Mouse (Mus musculus) frontal cortex, postnatal 10 days (tissue): ENCODE measurements around the gene Xpo5.

Experiments
- DNase-seq, 2 experiments: peaks; one replicate each; pipeline ENCODE4 v3.0.0; 2022; ENCODE audit warnings: low spot score in 2 of 2, mixed read lengths in 1 of 2

The Xpo5 gene

GRCm38 (mm10) chr17:46201151-46201550 is 1.4 kb upstream of the Xpo5 start:
- DNase-seq, result no peak

- DNase-seq, result peak in 1 of 2 experiments; percentile 18
Measured at GRCm38 (mm10) chr17:46203078-46203477, 496 bp downstream of the Xpo5 start.

- no peak for DNase-seq
Measured at GRCm38 (mm10) chr17:46206676-46207075, 4.1 kb downstream of the Xpo5 start.

- no peak for DNase-seq
Measured at GRCm38 (mm10) chr17:46210550-46210949, 8.0 kb downstream of the Xpo5 start.

- no peak for DNase-seq
Measured at GRCm38 (mm10) chr17:46221601-46222000, 19.0 kb downstream of the Xpo5 start.

GRCm38 (mm10) chr17:46227576-46227975 is 25.0 kb downstream of the Xpo5 start:
- no peak for DNase-seq

GRCm38 (mm10) chr17:46236067-46236466 is 33.5 kb downstream of the Xpo5 start:
- no peak for DNase-seq

GRCm38 (mm10) chr17:46237079-46237478 is 34.5 kb downstream of the Xpo5 start:
- no peak for DNase-seq

GRCm38 (mm10) chr17:46237480-46237879 is 34.9 kb downstream of the Xpo5 start:
- no peak for DNase-seq

- no peak for DNase-seq
Measured at GRCm38 (mm10) chr17:46239516-46240114, 37.0 kb downstream of the Xpo5 start.

GRCm38 (mm10) chr17:46241471-46241870 is 38.9 kb downstream of the Xpo5 start:
- DNase-seq, result no peak

GRCm38 (mm10) chr17:46242274-46242673 is 39.7 kb downstream of the Xpo5 start:
- DNase-seq, result no peak

GRCm38 (mm10) chr17:46242993-46243392 is 40.4 kb downstream of the Xpo5 start:
- DNase-seq, result no peak

GRCm38 (mm10) chr17:46243624-46244023 is 41.0 kb downstream of the Xpo5 start:
- DNase-seq, result no peak

GRCm38 (mm10) chr17:46244579-46244978 is 42.0 kb downstream of the Xpo5 start:
- DNase-seq, result no peak

- DNase-seq, result peak; percentile 90 to 95
Measured at GRCm38 (mm10) chr17:46247512-46248188, 45.1 kb downstream of the Xpo5 start, which contains the start of the genes Polr1c and Yipf3. Polr1c (minus strand) TSS chr17:46248054. Yipf3 (plus strand) TSS chr17:46248080.

GRCm38 (mm10) chr17:46248189-46248522 is 45.6 kb downstream of the Xpo5 start:
- DNase-seq, result no peak

GRCm38 (mm10) chr17:46251174-46251573 is 48.6 kb downstream of the Xpo5 start:
- no peak for DNase-seq

GRCm38 (mm10) chr17:46252571-46253451 is 50.2 kb downstream of the Xpo5 start:
- no peak for DNase-seq

- peak; percentile 93 to 94 for DNase-seq
Measured at GRCm38 (mm10) chr17:46253452-46254084, 51.0 kb downstream of the Xpo5 start, which contains the start of gene Lrrc73. Lrrc73 (plus strand) TSS chr17:46253531.

- DNase-seq, result peak in 1 of 2 experiments; percentile 55
Measured at GRCm38 (mm10) chr17:46254106-46254505, 51.5 kb downstream of the Xpo5 start.

- no peak for DNase-seq
Measured at GRCm38 (mm10) chr17:46255147-46255546, 52.6 kb downstream of the Xpo5 start.
